Mouse (Mus musculus) heart, adult 8-10 months (tissue): ENCODE data around the gene 2010111I01Rik. TPM values are rescaled to one million over a fixed set of nuclear protein-coding genes. Genes with fewer than 3 reads are reported as not detected.

ENCODE experiments used
- DNase-seq: peaks from one replicate; pipeline ENCODE4 v3.0.0; 2022; ENCODE audit warnings: low spot score
- total RNA-seq, 4 experiments: library from RNA; stranded (reverse); gene quantifications; 2 replicates each; pipeline ENCODE4 v1.2.4; 2022

2010111I01Rik gene
- total RNA-seq, 4 experiments from 2014 or later = 91.5 to 112 (median 98.3) TPM

DNA sequence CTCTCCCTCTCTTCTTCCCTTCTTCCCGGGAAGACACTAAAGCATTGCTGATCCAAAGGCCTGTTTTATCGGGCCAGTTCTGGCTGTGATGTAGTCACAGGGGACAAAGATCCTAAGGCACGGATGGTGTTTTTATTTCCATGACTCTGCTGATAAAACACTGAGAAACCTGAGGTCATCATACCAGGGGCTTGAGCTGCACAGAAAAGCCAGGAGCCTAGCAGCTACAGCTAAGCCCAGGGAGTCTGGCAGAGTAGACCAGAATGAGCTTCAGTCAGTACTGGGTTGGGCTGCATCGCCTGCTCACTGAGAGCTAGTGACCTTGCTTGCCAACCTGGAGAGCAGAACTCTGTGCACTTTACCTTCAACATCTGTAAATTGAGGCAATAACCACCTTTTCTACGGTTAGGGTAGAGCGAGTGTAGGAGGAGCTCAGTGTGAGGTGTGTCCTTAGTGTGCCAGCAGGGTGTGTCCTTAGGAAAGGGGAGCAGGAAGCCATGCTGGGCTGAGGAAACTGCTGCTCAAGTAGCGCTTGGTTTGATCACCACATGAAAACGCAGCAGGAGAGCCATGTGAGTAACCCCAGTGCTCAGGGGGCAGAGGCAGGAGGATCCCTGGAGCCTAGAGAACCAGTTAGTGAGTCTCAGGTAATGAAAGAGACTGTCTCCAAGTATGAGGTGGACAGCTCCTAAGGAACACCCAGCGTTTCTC is 186.5 kb downstream of the 2010111I01Rik start:
- no peak for DNase-seq

DNA sequence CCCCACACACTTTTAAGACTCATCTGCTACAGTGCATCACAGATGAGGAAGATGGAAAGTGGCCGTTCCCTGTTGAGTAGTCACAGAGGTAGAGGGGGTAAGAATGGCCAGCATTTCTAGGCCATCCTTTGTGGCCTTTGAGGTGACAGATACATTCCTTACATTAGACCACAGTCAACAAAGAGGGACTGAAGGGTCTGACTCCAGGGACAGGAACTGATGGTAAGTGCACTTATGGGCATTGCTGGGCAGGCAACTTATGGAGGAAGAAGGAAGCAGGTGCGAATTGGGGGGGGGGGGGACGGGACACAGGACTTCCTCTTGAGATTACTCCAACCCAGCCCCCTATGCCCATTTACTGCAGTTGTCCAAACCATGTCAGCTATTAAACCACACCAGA is 187.8 kb downstream of the 2010111I01Rik start:
- no peak for DNase-seq

DNA sequence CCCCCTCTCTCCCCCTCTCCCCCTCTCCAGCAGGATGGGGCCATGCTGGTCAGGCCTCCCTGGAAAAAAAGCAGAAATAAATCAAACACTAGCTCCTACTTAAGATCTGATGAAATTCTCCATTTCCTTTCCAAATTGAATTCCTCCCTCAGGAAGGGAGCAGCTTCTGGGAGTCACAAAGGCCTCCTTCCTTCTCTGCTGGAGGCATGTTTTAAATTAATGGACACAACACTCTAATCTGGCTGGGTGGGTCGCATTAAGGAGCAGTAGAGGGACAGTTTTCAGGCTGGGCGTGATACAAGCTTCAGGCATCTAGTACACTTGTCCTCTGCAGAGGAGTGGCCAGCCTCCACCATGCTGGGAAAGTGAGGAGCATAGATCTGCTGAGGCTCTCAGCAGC is 188.7 kb downstream of the 2010111I01Rik start:
- no peak for DNase-seq

DNA sequence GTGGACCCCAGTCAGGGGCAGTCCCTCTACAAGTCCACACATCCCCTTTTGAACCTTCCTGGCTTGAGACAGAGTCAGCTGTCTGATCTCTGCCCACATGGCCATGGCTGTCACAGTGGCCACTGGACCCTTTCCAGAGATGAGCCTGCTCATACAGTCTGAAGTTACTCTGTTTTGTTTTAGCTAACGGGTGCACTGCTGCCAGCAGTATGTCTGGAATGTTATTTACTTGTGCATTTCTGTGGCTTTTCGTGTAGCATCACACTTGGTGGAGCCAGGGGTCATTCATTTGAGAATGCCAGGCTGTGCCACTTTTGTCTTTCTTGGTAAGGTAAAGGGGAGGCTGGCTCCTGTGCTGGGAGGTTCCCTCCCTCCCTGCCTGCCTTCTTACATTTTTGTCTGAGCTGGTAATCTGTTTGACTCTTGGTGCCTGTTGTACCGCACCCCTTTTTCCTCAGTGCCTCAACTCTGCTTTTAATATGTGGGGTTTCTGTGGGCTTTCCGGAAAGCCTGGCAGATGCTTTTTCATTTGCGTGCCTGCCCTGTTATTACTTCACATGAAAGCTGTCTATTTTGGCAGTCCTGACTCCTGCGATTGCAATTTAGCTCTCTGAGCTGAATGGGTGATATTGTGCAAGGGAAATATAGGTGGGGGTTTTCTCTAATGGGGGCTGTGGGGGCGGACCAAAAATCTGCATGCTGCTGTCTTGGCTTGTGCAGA is 190.3 kb downstream of the 2010111I01Rik start:
- DNase-seq = no peak

DNA sequence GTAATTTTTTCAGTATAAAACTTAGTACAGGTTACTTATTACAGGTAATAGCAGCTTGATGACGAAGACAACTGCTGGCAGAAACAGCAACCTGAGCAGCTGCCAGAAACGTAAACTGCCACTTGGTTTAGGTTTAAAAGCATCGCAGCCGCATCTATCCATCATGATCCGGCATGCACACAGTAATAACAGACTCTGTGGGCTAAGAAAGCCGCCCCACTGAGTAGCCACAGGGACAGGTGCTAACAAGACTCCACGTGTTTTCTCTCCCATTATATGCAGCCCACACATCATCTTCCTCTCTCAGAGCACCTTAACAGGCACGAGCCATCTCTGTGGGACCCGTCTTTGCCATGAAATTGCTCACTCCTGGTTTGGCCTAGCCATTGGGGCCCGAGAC is 191.6 kb downstream of the 2010111I01Rik start:
- no peak for DNase-seq

DNA sequence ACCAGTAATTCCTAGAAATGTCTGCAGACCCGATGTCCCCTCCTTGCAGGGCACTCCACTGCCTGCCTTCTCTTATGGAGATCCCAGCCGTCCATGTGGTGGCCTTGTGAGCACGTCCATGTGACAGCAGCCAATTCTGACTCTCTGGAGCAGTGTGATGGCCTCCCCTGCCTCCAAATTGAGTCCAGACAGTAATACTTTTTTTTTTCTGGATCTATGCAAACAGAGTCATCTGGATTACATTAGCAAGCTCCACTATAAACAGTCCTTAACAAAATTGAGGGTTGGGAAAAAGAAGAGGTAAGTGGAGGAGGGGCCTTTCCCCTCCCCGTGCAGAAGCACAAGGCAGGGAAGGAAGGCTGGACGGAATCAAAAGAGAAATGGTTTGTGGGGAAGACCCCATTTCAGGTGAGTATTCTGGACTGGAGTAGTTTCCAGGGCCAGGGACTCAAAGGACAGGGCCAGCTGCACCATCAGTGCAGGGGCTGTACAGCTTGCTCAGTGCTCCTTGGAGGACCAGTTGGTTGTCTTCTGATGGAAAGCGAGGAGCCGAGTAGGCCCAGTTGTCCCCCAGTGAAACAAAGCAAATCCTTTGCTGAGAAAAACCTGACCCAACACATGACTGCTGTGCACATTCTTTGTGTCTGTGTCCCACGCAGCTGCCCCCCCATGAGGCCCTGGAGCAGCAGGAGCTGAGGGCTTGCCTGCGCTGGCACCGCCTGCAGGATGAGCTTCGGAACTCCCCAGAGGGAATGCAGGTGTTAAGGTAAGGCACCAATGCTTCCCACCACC is 205.8 kb downstream of the 2010111I01Rik start:
- DNase-seq = no peak

DNA sequence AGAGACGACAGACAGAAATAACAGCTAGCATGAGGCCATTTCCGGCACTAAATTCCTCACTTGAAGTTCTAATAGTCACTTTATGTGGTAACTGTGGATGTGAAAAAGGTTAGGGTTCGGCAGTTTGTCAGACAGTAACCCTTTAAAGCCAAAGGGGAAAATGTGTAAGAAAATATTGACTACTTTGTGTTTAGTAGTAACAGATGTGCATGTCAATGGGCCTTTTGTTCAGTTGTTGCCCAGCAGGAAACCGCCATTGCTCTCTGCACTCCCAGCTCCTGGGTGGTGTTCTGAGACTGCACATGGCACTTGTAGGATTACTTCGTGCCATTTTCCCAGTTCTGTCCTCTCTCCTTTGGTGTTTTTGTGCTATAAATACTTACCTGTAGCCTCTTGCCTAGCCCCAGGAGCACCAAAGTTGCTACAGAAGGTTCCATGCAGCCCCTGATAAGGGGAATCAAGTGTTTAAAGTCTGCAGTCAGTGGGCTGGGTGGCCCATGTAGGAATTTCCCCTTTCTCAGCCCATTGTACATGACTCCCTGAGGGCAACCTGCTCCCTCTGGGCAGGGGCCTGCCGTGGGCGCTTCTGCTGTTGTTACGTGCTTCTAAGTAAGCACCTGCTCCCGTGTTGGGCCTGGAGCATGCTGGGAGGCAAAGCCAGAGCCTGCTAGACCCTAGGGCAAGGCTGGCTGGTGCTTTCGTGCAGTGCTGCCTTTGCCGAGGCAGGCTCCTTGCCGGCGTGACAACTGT is 206.8 kb downstream of the 2010111I01Rik start:
- no peak for DNase-seq

DNA sequence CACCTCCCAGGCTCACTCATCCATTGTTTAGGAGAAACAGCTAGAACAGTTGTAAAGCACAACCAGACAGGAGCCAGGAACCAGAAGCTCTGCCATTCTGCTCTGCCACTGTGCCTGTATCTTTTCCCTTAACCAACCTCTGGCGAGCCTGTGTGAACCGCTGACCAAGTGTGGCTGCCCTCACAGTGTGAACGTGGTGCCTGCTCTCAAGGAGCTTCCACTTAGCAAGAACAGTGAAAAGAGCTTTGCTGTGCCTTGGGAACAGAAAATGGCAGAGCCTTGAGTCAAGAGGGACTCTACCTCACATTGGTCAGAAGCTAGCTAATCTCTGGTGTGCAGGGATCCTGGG is 207.4 kb downstream of the 2010111I01Rik start:
- DNase-seq = no peak

DNA sequence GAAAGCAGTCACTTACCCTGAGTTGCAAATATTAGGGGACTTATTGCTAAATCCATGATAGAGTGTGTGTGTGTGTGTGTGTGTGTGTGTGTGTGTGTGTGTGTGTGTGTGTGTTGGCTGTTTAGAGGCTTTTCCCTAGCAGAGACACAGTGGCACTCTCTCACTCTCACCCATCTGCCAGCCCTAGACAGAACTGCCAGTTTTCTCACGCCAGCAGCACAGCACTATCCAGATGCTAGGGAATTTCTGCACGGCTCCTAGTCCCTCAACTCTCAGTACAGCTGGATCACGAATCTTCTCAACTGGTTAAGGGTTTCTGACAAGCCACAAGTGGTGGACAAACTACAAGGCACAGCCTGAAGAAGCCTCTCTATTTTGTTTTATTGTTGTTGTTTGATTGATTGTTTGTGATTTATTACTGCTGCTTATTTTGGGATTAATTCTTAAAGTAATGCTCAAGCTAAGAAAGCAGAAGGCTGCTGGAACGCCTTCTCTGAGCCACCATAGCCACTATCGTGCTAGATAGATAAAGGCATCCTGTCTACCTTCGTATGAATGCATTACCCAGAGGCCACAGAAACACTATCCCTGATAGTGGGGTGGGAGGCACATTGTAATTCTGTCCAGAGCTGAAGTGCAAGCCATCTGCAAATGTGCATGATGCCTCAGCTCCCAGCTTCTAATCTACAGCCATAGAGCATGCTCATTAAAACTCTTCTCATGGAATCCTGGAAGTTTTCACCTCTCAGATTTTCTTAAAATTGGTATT is 209.7 kb downstream of the 2010111I01Rik start:
- no peak for DNase-seq

DNA sequence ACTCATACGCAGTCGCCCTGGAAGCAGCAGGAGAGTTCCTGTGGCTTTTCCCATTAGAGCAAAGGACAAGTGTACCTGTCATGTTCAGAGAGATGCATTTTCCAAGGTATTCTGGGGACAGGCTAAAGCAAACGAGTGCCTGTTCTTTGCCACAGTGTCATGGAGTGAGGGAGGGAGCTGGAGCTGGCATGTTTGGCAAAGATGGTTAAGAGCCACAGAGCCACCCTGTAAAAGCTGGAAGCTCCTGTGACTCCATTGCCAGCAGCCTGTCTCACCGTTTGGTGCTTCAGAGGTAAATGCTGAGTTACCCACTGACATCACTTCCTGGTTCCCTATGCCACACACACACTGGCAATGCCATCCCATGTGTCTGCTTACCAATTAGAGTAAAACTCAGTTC is 211.4 kb downstream of the 2010111I01Rik start:
- DNase-seq = no peak

DNA sequence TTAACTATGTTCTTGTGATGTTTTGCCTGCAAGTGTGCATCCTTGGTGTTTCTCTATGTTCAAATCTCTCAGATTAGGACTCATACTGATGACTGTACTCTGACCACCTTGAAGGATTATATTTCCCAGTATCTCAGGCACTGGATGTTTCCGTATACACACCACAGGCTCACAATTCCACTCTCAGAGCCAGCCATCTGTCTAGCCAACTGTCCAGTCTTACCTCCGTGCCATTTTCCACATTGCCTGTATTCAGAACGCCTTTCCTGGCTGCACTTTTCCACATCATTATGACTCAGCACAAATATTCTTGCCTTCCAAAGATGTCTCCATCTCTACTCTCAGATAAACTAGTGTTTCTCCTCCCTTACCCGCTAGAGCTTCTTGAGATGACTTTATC is 212.5 kb downstream of the 2010111I01Rik start:
- DNase-seq = no peak

DNA sequence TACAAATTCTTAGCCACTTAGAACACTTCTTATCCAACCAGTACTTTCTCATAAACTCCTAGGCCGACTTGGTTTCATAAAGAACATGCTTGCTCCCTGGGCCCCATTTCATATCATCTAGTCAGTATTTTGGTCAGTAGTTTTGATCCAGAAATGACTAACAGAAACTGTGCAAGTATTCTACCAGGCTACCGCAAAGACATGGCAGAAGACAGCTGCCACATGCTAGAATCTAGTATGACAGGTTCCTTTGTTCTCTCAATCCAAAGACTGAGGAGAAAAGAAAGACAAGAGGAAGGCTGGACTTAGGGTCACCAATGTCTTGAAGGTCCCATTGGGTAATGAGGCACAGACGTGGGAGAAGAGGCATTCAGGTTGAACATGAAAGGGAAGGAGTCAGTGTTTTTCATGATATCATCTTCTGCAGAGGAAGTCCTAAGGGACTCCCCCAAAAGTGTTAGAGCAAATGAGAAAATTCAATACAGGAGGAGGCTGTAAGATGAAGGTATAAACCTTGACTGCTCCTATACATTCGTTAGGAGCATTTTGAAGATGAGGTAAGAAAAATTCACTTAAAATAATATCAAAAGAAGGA is 216.0 kb downstream of the 2010111I01Rik start:
- DNase-seq = no peak

DNA sequence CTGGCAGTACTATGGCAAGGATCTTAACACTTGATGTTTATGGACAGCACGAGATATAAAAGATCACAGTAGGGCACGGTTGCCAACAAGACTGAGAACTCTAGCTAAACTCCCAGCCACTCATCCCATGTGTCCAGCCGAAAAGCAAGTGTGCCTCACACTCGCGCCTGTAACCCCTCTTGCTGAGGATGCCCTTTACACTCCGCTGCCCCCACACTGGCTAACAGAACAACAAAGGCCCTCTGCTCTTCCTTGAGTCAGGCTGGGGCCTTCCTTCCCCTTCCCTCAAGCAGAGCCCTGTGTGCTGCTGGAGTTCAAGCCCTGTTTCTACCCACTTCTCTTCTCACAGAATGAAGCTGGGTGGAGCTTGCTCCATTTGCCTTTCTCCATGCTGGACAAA is 220.3 kb downstream of the 2010111I01Rik start:
- DNase-seq = no peak

DNA sequence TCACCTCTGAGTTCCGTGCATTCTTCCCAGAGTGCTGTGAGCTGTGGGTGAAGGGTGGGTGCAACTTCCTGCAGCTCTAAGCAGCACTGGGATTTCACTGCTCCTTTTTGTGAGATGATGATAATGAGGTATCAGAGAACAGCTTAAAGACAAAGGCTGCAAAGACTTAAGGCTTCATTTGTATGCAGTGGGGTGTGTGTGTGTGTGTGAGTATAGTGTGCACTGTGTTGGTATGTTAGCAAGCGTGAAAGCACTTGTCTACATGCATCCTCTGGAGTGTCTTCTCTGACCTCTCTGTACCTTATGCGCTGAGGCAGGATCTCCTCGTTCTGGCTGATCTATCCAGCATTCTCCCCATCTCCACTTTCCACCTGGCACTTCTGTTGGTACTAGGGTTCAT is 221.5 kb downstream of the 2010111I01Rik start:
- no peak for DNase-seq

DNA sequence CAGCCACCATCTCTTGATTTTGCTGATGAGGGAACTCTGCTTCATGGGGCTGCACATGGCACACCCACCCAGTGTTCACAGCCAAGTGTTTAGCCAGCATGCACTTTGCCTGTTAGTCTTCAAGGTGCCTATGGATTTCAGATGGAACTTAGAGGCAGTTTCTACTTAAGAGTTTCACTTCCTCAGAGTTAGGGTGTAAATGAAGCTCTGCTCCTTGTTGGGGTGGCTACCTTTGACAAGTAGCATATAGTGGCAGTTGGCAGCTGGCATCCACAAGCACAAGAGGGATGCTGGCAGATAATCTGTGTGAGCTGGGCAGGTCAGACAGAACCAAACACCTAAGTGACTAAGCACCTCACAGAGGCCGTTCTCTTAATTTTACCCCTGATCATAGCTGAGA is 221.9 kb downstream of the 2010111I01Rik start:
- DNase-seq = no peak

DNA sequence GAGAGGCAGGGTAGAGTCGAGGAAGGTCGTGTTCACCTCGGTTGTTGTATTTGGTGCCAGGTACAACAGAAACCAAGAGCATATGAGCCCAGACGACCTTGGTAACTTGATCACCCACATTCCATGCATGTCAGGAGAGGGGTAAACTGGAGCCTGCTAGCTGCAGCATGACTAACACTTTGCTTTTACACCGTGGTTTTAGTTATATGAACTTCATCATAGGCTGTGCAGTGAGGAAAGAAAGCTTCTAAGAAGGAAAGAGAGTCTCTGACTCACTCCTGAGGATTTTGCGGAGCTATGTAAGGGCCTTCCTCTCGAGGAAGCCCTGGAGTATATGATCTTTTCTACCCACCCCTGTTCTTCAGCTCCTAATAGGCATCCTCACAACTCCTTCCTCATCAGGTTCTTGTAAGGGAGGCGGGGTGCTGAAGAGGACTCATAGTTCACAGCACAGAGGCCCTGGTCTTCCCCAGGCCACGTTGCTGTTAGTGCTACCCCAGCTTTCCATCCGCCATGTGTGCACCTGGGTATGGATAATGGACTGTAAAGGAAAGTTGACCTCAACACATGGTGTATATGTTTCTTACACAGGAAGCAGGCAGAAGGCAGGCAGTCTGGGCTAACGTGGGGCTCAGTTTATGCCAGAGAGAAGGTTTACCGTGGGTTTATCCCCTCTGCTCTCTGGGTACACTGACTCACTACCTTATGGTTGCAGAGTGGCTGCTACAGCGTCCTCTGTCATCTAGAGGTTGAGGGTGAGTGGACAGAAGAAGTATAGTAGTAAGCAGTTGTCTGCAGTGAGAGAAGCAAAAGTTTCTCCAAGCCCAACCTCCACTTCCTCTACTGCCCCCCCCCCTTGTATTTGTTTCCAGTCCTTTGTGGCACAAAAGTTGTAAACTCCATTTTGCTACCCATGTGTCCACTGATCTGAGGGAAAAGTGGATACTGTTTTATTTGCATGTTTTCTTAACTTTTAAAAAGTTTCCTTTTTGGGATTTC is 222.8 kb downstream of the 2010111I01Rik start:
- DNase-seq = peak; percentile 25

DNA sequence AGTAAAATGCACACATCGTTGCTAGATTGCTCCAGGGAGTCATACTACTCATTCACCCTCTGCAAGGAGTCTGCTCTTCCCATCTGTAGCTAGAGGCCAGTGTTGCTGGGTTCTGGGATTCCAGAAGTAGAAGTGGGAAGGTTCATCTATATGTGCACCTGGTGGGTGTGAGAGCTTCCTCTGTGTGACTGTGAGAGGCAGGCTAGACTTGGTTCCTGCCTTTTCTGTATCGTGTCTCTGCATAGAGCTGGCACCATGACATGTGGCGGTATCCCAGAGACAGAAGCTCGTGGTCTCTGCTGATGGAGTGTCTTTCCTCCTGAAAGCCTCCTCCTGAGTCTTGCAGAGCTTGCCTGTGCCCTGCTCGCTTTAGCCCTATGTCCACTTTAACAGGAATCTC is 223.6 kb downstream of the 2010111I01Rik start:
- DNase-seq = no peak

DNA sequence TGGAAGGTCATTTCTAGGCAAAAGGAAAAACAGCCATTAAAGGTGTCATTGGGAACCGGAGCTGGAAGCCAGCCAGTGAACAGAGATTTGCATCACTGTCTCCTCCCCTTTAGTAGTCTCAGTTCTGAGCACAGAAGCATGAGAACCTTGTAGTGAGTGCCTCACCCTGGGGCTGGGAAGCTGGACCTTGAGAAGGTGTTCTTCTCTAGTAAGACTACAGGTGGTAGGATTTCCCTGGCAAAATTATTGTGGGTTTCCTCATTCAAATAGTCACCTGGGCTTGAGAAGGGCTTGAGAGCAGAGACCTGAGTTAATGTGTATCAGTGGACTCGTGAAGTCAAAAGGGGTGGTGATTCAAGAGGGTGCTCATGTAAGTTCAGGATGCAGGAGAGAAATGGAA is 224.1 kb downstream of the 2010111I01Rik start:
- DNase-seq = no peak

DNA sequence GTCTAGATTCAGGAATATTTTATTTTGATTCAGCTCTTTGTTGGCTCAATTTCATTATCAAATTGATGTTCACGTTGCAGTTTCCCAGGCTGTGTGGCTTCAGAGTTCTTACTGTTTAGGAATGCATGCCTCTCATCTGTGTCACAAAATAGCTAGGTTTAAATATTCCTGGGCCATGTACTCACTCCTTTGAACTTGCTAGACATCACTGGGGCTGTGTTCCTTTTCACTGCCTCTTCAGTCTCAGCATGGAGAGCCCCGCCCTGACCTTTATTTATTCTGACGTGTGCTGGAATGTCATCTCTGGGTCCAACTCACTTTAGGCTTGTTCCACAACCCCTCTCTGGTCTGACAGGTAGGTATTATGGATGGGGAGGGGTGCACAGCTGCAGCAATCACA is 228.7 kb downstream of the 2010111I01Rik start:
- DNase-seq = no peak

DNA sequence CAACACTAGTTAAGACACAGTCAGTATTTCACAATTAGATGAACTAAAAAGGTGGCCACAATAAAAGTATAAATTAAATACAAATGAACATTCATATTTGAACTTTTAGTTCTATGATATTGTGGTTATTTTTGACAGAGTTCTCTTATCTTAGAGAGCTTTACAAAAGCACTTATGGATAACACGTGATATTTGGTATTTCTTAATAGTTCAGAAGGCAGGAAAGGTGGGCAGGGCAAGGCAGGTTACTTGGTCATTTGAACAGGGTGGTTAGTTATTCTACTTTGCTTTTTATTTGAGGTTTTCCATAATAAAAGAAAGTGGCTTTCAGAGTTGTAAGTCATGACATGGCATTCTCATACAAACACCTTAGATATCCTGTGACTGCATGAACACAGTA is 233.3 kb downstream of the 2010111I01Rik start:
- no peak for DNase-seq
